Comparison of ENCODE assay signal across 25 mouse cellular contexts in the genomic region with DNA sequence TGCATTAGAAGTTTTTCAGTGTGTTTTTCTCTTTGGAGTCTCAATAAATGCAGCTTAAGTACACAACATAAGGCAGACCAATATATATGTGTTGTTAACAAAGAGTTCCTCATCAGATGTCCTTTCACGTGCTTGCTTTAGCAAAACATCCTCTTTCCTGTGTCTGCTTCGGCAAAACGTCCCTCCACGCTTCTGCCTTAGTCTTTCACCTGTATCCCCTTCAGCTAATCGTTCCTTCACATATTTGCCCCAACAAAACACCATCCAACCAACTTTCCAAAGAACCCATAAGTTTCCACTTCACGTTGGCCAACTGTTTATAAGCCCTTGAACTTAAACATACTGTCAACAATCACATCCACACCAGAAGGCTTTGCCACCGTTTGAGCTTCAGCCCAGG.
"Had no signal": no experiment of that assay in that cellular context is flagged by ENCODE, and none has a peak within 500 bp of the region (broad histone marks: within the 10 kb centered on the region; RNA-seq: fewer than 3 reads in every experiment).

No protein-coding gene starts in this region.

- H3K9me3 ChIP-seq: limb, embryonic 10.5 days; limb, embryonic 13.5 days; liver, embryonic 12.5 days; liver, embryonic 15.5 days; lung, embryonic 15.5 days; megakaryocyte, embryonic 14.5 days; neural tube, embryonic 12.5 days; neural tube, embryonic 15.5 days; stomach, embryonic 15.5 days had no signal

- H3K27ac ChIP-seq: kidney, postnatal 0 days; layer of hippocampus, adult 2 months; limb, embryonic 10.5 days; limb, embryonic 13.5 days; liver, embryonic 12.5 days; liver, embryonic 15.5 days; lung, embryonic 15.5 days; neural tube, embryonic 12.5 days; neural tube, embryonic 15.5 days; stomach, embryonic 15.5 days had no signal

- H3K4me3 ChIP-seq: layer of hippocampus, adult 2 months; limb, embryonic 10.5 days; limb, embryonic 13.5 days; liver, embryonic 12.5 days; liver, embryonic 15.5 days; lung, embryonic 15.5 days; megakaryocyte, embryonic 14.5 days; neural tube, embryonic 12.5 days; neural tube, embryonic 15.5 days; stomach, embryonic 15.5 days had no signal

- H3K9ac ChIP-seq: limb, embryonic 13.5 days; liver, embryonic 12.5 days; liver, embryonic 15.5 days; lung, embryonic 15.5 days; neural tube, embryonic 12.5 days; neural tube, embryonic 15.5 days; stomach, embryonic 15.5 days had no signal

- H3K36me3 ChIP-seq: limb, embryonic 10.5 days; limb, embryonic 13.5 days; liver, embryonic 12.5 days; liver, embryonic 15.5 days; lung, embryonic 15.5 days; neural tube, embryonic 12.5 days; neural tube, embryonic 15.5 days; stomach, embryonic 15.5 days had no signal

- DNase-seq: kidney, adult 2 months; kidney, postnatal 25 days; layer of hippocampus, adult 9-11 months; liver; lung, adult 18-20 months; lung, postnatal 10 days; midbrain, embryonic 14.5 days; right cerebral cortex, adult 18-20 months; right cerebral cortex, postnatal 14 days; right cerebral cortex, postnatal 4 days; thymus, postnatal 25 days had no signal

- ATAC-seq: inflammation-experienced regulatory T-cells, adult 6 months; intestine, embryonic 16.5 days; liver, embryonic 12.5 days had no signal

- H3K4me2 ChIP-seq: limb, embryonic 13.5 days; liver, embryonic 12.5 days; liver, embryonic 15.5 days; lung, embryonic 15.5 days; midbrain, embryonic 11.5 days; neural tube, embryonic 12.5 days; neural tube, embryonic 15.5 days; stomach, embryonic 15.5 days had no signal

- H3K27me3 ChIP-seq: lung, embryonic 15.5 days; megakaryocyte, embryonic 14.5 days; stomach, embryonic 15.5 days had no signal
